Mouse (Mus musculus) forebrain, embryonic 13.5 days (tissue): ENCODE results near the gene Rgl2. TPM values are rescaled to one million over a fixed set of nuclear protein-coding genes. Genes with fewer than 3 reads are reported as not detected.
"Not testable (repeated sequence)": the region's sequence is repeated elsewhere in the genome, so short reads cannot be mapped to it uniquely, and the experiment has no call there.

Experiments used
- ATAC-seq: fragments of 200-750 bp; cut with Nextera tagmentation; 2 replicates; pipeline ENCODE4 v1.8.0; 2017
- H3K27ac ChIP-seq: fragments of 300-500 bp; sonication (generic); 2 replicates; pipeline ENCODE4 v1.5.1; 2015; ENCODE audit warnings: inconsistent platforms, mild to moderate bottlenecking, moderate library complexity
- H3K27me3 ChIP-seq: fragments of 300-500 bp; sonication (generic); 2 replicates; pipeline ENCODE4 v1.6.1; 2015; ENCODE audit warnings: mild to moderate bottlenecking, inconsistent platforms
- H3K36me3 ChIP-seq: fragments of 300-500 bp; sonication (generic); 2 replicates; pipeline ENCODE4 v1.6.1; 2015; ENCODE audit warnings: mild to moderate bottlenecking, inconsistent platforms; ENCODE audit not compliant: poor library complexity, severe bottlenecking
- H3K4me1 ChIP-seq: fragments of 300-500 bp; sonication (generic); 2 replicates; pipeline ENCODE4 v1.6.1; 2015; ENCODE audit warnings: inconsistent platforms
- H3K4me2 ChIP-seq: fragments of 300-500 bp; sonication (generic); 2 replicates; pipeline ENCODE4 v1.6.1; 2015; ENCODE audit warnings: inconsistent platforms, mild to moderate bottlenecking, moderate library complexity
- H3K4me3 ChIP-seq: fragments of 300-500 bp; sonication (generic); 2 replicates; pipeline ENCODE4 v1.5.1; 2015; ENCODE audit warnings: mild to moderate bottlenecking, inconsistent platforms
- H3K9ac ChIP-seq: fragments of 300-500 bp; sonication (generic); 2 replicates; pipeline ENCODE4 v1.6.1; 2015; ENCODE audit warnings: mild to moderate bottlenecking, inconsistent platforms
- H3K9me3 ChIP-seq: fragments of 300-500 bp; sonication (generic); replicated peaks from 2 replicates; pipeline ENCODE4 v1.6.1; 2016; ENCODE audit warnings: inconsistent platforms
- WGBS: fragments of 180-500 bp; shearing (Covaris S2); methylation state at CpG from one replicate; pipeline ENCODE4 v1.1.7; 2015; 5-methylcytosine and 5-hydroxymethylcytosine counted together
- microRNA-seq: library from miRNA; unstranded; fragments of <30 nt; microRNA quantifications from one replicate; pipeline ENCODE4, GENCODE M21; 2016
- polyA plus RNA-seq: library from polyadenylated mRNA; unstranded; fragments of >200 nt; fragmentation: Nextera tagmentation; extraction: Ambion mirVana; gene quantifications from 2 replicates; pipeline ENCODE4 v1.2.1, GENCODE M21; 2015

Gene Rgl2
- polyA plus RNA-seq, 1 experiment from 2014 or later: 39.3 TPM

GRCm38 (mm10) chr17:33972691-33973090, 43.3 kb downstream of the Rgl2 start:
- no peaks in the 10 kb centered on the region; the same call in 1 of the 2 replicates for H3K9me3 ChIP-seq
- no peaks in the 10 kb centered on the region for H3K4me1 ChIP-seq
- no peaks in the 10 kb centered on the region for H3K36me3 ChIP-seq
- no peak for ATAC-seq
- peak overlapping the region; percentile 21; the same call in 1 of the 2 replicates for H3K9ac ChIP-seq
- H3K4me3 ChIP-seq: no peak overlapping the region
- H3K27ac ChIP-seq: no peak overlapping the region
- 24% methylated on average over 1 of the region's 1 CpGs for WGBS
- H3K4me2 ChIP-seq: no peak overlapping the region
- H3K27me3 ChIP-seq: peaks cover 40% of the 10 kb centered on the region

DNA sequence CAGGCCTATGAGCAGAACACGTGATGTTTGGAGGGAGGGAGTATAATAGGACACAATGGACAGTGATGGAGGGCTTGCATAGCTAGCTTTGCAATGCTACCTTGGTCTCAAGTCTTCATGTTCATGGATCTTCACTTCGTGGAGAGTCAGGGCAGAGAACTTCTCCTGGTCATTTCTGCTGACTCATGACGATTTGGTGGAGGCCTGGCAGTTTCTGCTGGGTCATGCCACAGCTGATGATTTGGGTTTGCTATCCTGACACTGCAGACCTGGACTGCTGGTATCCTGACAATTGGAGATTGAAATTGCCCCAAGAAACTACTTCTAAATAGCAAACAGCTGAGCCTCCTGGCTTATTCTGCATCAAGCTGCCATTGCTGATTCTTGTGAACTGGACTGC, 44.2 kb downstream of the Rgl2 start:
- Histone ChIP-seq H3K27ac (no peak overlapping the region), H3K27me3 (peaks cover 48% of the 10 kb centered on the region), H3K4me1 (peaks cover 8% of the 10 kb centered on the region), H3K9me3 (no peaks in the 10 kb centered on the region; the same call in 1 of the 2 replicates), H3K9ac (no peak overlapping the region), H3K4me3 (no peak overlapping the region), H3K36me3 (no peaks in the 10 kb centered on the region), H3K4me2 (no peak overlapping the region)
- 68% methylated on average over 3 of the region's 3 CpGs for WGBS
- no peak for ATAC-seq

DNA sequence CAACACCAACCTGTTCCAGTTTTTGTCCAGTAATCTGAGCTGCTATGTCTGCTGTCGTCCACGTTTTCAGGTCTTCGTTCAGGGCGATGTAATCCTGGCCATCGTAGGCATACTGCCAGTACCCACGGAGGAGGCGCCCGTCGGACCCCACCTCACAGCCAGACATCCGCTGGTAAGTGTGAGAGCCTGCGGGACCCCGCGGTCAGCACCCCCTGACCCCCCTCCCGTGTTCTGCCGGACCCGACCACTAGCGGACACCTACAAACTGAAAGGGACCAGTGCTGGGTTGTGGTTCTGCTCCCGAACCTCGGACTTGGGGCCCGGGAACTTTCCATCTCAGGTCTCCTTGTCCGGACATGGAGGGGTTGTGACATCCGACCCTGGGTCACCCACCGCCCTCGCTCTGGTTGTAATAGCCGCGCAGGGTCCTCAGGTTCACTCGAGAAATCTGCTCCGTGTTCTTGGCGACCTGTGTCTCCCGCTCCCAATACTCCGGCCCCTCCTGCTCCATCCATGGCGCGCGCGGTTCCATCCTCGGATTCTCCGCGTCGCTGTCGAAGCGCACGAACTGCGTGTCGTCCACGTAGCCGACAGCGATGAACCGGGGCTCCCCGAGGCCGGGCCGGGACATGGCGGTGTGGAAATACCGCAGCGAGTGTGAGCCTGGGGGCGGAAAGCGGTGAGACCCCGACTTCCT, 48.7 kb downstream of the Rgl2 start:
- H3K27ac ChIP-seq: no peak overlapping the region
- H3K9ac ChIP-seq: peak overlapping the region; percentile 45
- peaks cover 24% of the 10 kb centered on the region for H3K4me1 ChIP-seq
- peaks cover 61% of the 10 kb centered on the region for H3K27me3 ChIP-seq
- no peaks in the 10 kb centered on the region for H3K9me3 ChIP-seq
- no peaks in the 10 kb centered on the region for H3K36me3 ChIP-seq
- ATAC-seq: no peak
- H3K4me3 ChIP-seq: peak overlapping the region; percentile 31
- H3K4me2 ChIP-seq: peak overlapping the region; percentile 58
- WGBS: 2% methylated on average over 57 of the region's 57 CpGs

DNA sequence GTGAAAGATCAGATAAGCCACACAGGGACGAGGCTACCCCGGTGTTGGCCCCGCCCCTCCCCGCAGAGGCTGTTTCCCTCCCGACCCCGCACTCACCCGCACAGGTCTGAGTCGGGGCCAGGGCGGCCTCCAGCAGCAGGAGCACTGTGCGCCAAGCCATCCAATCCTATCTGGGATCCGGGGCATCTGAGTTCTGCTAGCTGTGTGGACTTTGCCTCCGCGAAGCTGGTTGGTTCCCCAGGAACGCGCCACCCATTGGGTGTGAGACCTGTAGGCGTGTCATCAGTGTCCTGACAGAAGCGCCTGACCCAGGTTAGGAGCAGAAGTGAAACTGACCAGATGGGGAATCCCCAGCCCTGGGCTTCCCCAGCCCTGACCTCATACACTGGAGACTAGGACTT, 49.3 kb downstream of the Rgl2 start:
- peak overlapping the region; percentile 58 for H3K4me2 ChIP-seq
- peak overlapping the region; percentile 45; the same call in 1 of the 2 replicates for H3K9ac ChIP-seq
- no peak for ATAC-seq
- H3K27ac ChIP-seq: no peak overlapping the region
- peaks cover 58% of the 10 kb centered on the region for H3K27me3 ChIP-seq
- 0% methylated on average over 17 of the region's 17 CpGs for WGBS
- H3K4me1 ChIP-seq: peaks cover 24% of the 10 kb centered on the region
- peak overlapping the region; percentile 31 for H3K4me3 ChIP-seq
- no peaks in the 10 kb centered on the region for H3K36me3 ChIP-seq
- H3K9me3 ChIP-seq: no peaks in the 10 kb centered on the region

- no peak for ATAC-seq
- 76% methylated on average over 6 of the region's 6 CpGs for WGBS
- no peak overlapping the region for H3K27ac ChIP-seq
- no peaks in the 10 kb centered on the region for H3K36me3 ChIP-seq
- H3K4me2 ChIP-seq: no peak overlapping the region
- H3K4me3 ChIP-seq: no peak overlapping the region
- H3K9ac ChIP-seq: no peak overlapping the region
- no peaks in the 10 kb centered on the region for H3K9me3 ChIP-seq
- peaks cover 24% of the 10 kb centered on the region for H3K4me1 ChIP-seq
- peaks cover 55% of the 10 kb centered on the region for H3K27me3 ChIP-seq
These were observed 50.2 kb downstream of the Rgl2 start for GRCm38 (mm10) chr17:33979512-33980050.

GRCm38 (mm10) chr17:33980181-33981035, 51.1 kb downstream of the Rgl2 start:
- Histone ChIP-seq H3K9me3 (no peaks in the 10 kb centered on the region), H3K36me3 (no peaks in the 10 kb centered on the region), H3K4me1 (peaks cover 24% of the 10 kb centered on the region), H3K9ac (no peak overlapping the region), H3K27me3 (peaks cover 54% of the 10 kb centered on the region), H3K4me3 (peak overlapping the region; percentile 55), H3K27ac (no peak overlapping the region), H3K4me2 (peak overlapping the region; percentile 65)
- 78% methylated on average over 19 of the region's 19 CpGs for WGBS
- ATAC-seq: no peak

DNA sequence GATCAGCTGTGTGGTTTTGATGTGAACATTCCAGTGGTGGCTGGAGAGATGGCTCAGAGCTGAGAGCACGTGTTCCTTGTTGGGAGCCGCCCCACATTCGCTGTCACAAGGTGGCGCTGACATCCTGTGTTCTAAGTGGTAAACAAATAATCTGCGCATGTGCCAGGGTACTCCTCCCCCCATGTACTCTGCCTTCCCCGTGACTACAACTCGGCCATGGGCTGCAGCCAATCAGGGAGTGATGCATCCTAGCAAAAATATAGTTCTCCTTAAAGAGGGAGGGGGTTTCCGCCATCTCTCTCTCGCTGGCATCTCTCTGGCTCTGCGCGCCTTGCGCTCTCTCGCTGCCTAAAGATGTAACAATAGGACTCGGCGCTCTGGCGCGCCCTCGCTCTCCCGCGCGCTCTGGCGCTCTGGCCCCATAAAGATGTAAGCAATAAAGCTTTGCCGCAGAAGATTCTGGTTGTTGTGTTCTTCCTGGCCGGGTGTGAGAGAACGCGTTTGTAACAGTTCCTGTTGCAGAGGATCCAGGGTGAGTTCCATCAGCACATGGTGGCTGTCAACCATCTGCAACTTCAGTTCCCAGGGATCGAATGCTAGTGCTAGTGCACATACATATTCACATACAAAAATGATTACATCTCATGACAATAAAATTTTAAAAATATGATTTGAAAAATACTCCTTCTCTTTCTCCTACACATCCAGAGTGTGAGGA, 52.0 kb downstream of the Rgl2 start:
- Histone ChIP-seq H3K4me3 (peak overlapping the region; percentile 55), H3K4me1 (peaks cover 24% of the 10 kb centered on the region), H3K4me2 (peak overlapping the region; percentile 65), H3K27ac (peak overlapping the region; percentile 94), H3K27me3 (peaks cover 45% of the 10 kb centered on the region), H3K9ac (peak overlapping the region; percentile 75)
- under 1% methylated on average over 27 of the region's 27 CpGs for WGBS
- H3K9me3 ChIP-seq, H3K36me3 ChIP-seq: not testable (repeated sequence)
- peak; percentile 96 for ATAC-seq

GRCm38 (mm10) chr17:33982136-33982535, 52.8 kb downstream of the Rgl2 start:
- H3K9me3 ChIP-seq, H3K36me3 ChIP-seq, ATAC-seq: not testable (repeated sequence)
- Histone ChIP-seq H3K4me1 (peaks cover 24% of the 10 kb centered on the region), H3K27me3 (peaks cover 37% of the 10 kb centered on the region), H3K4me2 (peak overlapping the region; percentile 65), H3K9ac (0 out of 2 replicates have a peak overlapping the region, but pooled peaks have one; percentile 75), H3K27ac (peak overlapping the region; percentile 94; the same call in 1 of the 2 replicates), H3K4me3 (peak overlapping the region; percentile 55)
- WGBS: 7% methylated on average over 8 of the region's 8 CpGs

Small RNA genes lying within 50 kb of the gene (microRNA-seq; reads per million reads assigned to microRNA genes)
- not detected for gene Gm27740

Other genes starting within 250 kb of the Rgl2 start
- 349 and 356 TPM in 2 replicates for gene Hnrnpm, start 242.7 kb upstream of the Rgl2 start, polyA plus RNA-seq
- gene March2, start 210.9 kb upstream of the Rgl2 start, polyA plus RNA-seq: 52.2 and 56.5 TPM in 2 replicates
- gene Rab11b, start 169.0 kb upstream of the Rgl2 start, polyA plus RNA-seq: 433 and 441 TPM in 2 replicates
- 8.6 and 10.0 TPM in 2 replicates for gene Angptl4, start 147.7 kb upstream of the Rgl2 start, polyA plus RNA-seq
- gene Kank3, start 119.0 kb upstream of the Rgl2 start, polyA plus RNA-seq: 27.3 and 29.0 TPM in 2 replicates
- 779 and 868 TPM in 2 replicates for gene Rps28, start 105.0 kb upstream of the Rgl2 start, polyA plus RNA-seq
- 473 and 507 TPM in 2 replicates for gene Ndufa7, start 105.0 kb upstream of the Rgl2 start, polyA plus RNA-seq
- 60.1 and 66.1 TPM in 2 replicates for gene Cd320, start 86.5 kb upstream of the Rgl2 start, polyA plus RNA-seq
- not detected in 2 replicates for gene Gm7029, start 55.7 kb upstream of the Rgl2 start, polyA plus RNA-seq
- gene Kifc1, start 38.9 kb upstream of the Rgl2 start, polyA plus RNA-seq: 6.8 and 7.4 TPM in 2 replicates
- 0.28 and 0.49 TPM in 2 replicates for gene Platr17, start 24.4 kb upstream of the Rgl2 start, polyA plus RNA-seq
- 60.7 and 68.0 TPM in 2 replicates for gene Daxx, start 20.1 kb upstream of the Rgl2 start, polyA plus RNA-seq
- 12.3 and 15.0 TPM in 2 replicates for gene Tapbp, start 13.6 kb upstream of the Rgl2 start, polyA plus RNA-seq
- 18.1 and 20.6 TPM in 2 replicates for gene Zbtb22, start 13.6 kb upstream of the Rgl2 start, polyA plus RNA-seq
- gene Pfdn6, start 10.8 kb downstream of the Rgl2 start, polyA plus RNA-seq: 204 and 214 TPM in 2 replicates
- gene Wdr46, start 11.1 kb downstream of the Rgl2 start, polyA plus RNA-seq: 28.4 and 29.4 TPM in 2 replicates
- 7.3 and 9.4 TPM in 2 replicates for gene B3galt4, start 21.9 kb downstream of the Rgl2 start, polyA plus RNA-seq
- 58.6 and 61.4 TPM in 2 replicates for gene Vps52, start 26.3 kb downstream of the Rgl2 start, polyA plus RNA-seq
- gene Rps18, start 26.5 kb downstream of the Rgl2 start, polyA plus RNA-seq: 1,165 and 1,184 TPM in 2 replicates
- gene H2-K1, start 70.8 kb downstream of the Rgl2 start, polyA plus RNA-seq: 12.9 and 24.0 TPM in 2 replicates
- 12.4 and 15.3 TPM in 2 replicates for gene Ring1, start 95.1 kb downstream of the Rgl2 start, polyA plus RNA-seq
- 76.0 and 88.0 TPM in 2 replicates for gene H2-Ke6, start 98.5 kb downstream of the Rgl2 start, polyA plus RNA-seq
- gene Slc39a7, start 102.1 kb downstream of the Rgl2 start, polyA plus RNA-seq: 139 and 159 TPM in 2 replicates
- gene Rxrb, start 102.3 kb downstream of the Rgl2 start, polyA plus RNA-seq: 52.6 and 57.1 TPM in 2 replicates
- 0.80 and 1.3 TPM in 2 replicates for gene Col11a2, start 109.9 kb downstream of the Rgl2 start, polyA plus RNA-seq
- gene H2-Oa, start 162.8 kb downstream of the Rgl2 start, polyA plus RNA-seq: not detected in 2 replicates
- 8.7 and 10.0 TPM in 2 replicates for gene H2-DMa, start 190.0 kb downstream of the Rgl2 start, polyA plus RNA-seq
- 124 and 125 TPM in 2 replicates for gene Brd2, start 193.1 kb downstream of the Rgl2 start, polyA plus RNA-seq
- 0.20 TPM in 1 of 2 replicates, not detected in the other for gene H2-DMb2, start 213.8 kb downstream of the Rgl2 start, polyA plus RNA-seq
- 0.20 TPM in 1 of 2 replicates, not detected in the other for gene H2-DMb1, start 223.5 kb downstream of the Rgl2 start, polyA plus RNA-seq